Mouse (Mus musculus): ENCODE results near the gene Rhoh. TPM values are rescaled to one million over a fixed set of nuclear protein-coding genes. Genes with fewer than 3 reads are reported as not detected.
A peak's percentile ranks its signal among the peaks of the same experiment; 100 is the strongest.

The Rhoh gene
- polyA plus RNA-seq, 1 experiment from 2014 or later: 0.74 TPM

DNA sequence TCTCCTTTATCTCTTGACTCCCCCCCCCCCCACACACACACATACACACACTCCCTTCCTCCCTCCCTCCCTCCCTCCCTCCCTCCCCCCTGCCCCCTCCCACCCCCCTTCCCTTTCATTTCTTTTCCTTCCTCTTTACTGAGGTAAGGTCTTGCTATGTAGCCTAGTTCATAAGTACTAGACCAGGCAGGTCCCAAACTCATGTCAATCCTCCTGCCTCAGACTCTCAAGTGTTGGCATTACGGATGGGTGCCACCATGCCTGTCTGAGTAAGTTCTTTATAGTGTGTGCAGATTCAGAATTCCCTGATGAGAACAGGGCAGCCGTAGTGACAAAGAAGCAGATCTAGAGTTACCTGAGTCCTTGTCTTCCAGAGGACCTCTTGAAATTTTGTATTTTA lies 20.2 kb downstream of the Rhoh start:
- H3K27ac ChIP-seq (replicated peaks in 1 of 2; ENCODE audit: control insufficient read depth in 1 of 2, insufficient read depth in 1 of 2, low read depth in 2 of 2, low read length in 2 of 2): no peak overlapping the region
- WGBS: 92% methylated on average over 2 of the region's 2 CpGs
- peaks cover 0 to 2% of the 10 kb centered on the region in 2 experiments; a peak in 1 of 4 replicates for H3K4me1 ChIP-seq (ENCODE audit: control insufficient read depth in 2 of 2, insufficient read depth in 2 of 2, low read length in 2 of 2)
- H3K27me3 ChIP-seq (ENCODE audit: control insufficient read depth, insufficient read depth, low read length): no peaks in the 10 kb centered on the region
- H3K4me2 ChIP-seq (ENCODE audit: low read length): no peak overlapping the region
- no peaks in the 10 kb centered on the region for H3K9me3 ChIP-seq (ENCODE audit: control insufficient read depth, low read length)
- no peak for ATAC-seq (ENCODE audit: insufficient number of reproducible peaks, insufficient read depth, low FRiP score, low read depth)
- H3K9ac ChIP-seq (ENCODE audit: low read length): no peak overlapping the region
- no peak overlapping the region for H3K4me3 ChIP-seq (ENCODE audit: control insufficient read depth in 1 of 2, insufficient read depth in 1 of 2, low read depth in 1 of 2, low read length in 2 of 2)
- no peaks in the 10 kb centered on the region for H3K36me3 ChIP-seq (ENCODE audit: control insufficient read depth, insufficient read depth, low read length)

DNA sequence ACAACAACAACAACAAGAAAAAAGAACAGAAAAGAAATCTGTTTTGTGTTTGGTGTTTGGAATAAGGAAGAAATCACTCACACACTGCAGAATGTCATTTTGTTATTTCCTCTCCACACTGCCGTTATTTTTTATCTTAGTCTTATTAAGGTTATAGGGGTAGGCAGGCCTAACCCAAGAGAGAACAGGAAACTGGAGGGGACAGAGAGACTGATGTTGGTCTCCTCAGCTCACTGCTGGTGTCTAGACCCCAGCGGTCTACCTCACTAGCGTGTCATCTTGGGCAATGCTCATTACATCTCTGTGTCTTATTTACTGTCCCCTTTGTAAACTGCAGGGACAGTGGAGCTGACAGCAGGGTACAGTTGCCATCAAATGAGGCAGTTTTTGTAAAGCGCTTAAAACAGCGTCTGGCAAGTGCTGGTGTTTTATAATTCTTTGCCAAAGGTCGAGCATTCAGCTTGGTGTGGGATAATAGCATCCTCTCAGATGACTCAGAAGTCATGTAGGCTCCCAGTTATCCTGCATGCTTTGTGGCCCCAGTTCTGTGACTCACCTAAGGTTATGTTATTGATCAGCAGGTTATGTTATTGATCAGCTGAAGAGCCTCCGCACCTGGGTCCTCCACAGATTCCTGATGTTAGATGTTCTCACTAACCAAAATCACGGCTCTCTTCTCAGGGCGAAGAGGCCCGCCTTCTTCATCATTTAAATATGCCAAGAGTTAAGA lies 21.6 kb downstream of the Rhoh start:
- Histone ChIP-seq H3K4me3 (ENCODE audit: control insufficient read depth in 1 of 2, insufficient read depth in 1 of 2, low read depth in 1 of 2, low read length in 2 of 2) (no peak overlapping the region), H3K27ac (replicated peaks in 1 of 2; ENCODE audit: control insufficient read depth in 1 of 2, insufficient read depth in 1 of 2, low read depth in 2 of 2, low read length in 2 of 2) (no peak overlapping the region), H3K9ac (ENCODE audit: low read length) (no peak overlapping the region), H3K4me2 (ENCODE audit: low read length) (no peak overlapping the region), H3K27me3 (ENCODE audit: control insufficient read depth, insufficient read depth, low read length) (no peaks in the 10 kb centered on the region), H3K9me3 (ENCODE audit: control insufficient read depth, low read length) (no peaks in the 10 kb centered on the region), H3K36me3 (ENCODE audit: control insufficient read depth, insufficient read depth, low read length) (no peaks in the 10 kb centered on the region), H3K4me1 (ENCODE audit: control insufficient read depth in 2 of 2, insufficient read depth in 2 of 2, low read length in 2 of 2) (peaks cover 0 to 2% of the 10 kb centered on the region in 2 experiments; a peak in 1 of 4 replicates)
- no peak for ATAC-seq (ENCODE audit: insufficient number of reproducible peaks, insufficient read depth, low FRiP score, low read depth)
- 87% methylated on average over 10 of the region's 10 CpGs for WGBS

DNA sequence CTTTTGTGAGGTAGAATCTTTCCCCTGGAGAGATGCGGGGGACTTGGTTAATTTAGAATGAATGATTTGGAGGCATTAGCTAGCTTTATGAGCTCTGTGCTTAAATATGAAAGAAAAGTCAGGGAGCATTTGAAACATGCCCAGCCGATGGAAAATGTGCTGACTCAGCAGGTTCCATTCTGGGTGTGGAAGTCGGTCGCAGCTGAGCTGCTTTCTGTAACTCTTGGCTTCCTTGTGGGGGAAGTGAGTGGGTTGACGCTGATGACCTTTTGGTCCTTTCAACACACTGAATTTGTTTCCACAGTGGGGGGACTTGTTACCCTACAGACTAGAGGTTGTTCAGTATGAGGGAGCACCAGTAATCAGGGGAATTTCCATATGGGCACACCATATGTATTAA lies 22.3 kb downstream of the Rhoh start:
- Histone ChIP-seq H3K36me3 (ENCODE audit: control insufficient read depth, insufficient read depth, low read length) (no peaks in the 10 kb centered on the region), H3K27ac (replicated peaks in 1 of 2; ENCODE audit: control insufficient read depth in 1 of 2, insufficient read depth in 1 of 2, low read depth in 2 of 2, low read length in 2 of 2) (no peak overlapping the region), H3K4me2 (ENCODE audit: low read length) (no peak overlapping the region), H3K4me1 (ENCODE audit: control insufficient read depth in 2 of 2, insufficient read depth in 2 of 2, low read length in 2 of 2) (peaks cover 0 to 2% of the 10 kb centered on the region in 2 experiments; a peak in 1 of 4 replicates), H3K9me3 (ENCODE audit: control insufficient read depth, low read length) (no peaks in the 10 kb centered on the region), H3K9ac (ENCODE audit: low read length) (no peak overlapping the region), H3K27me3 (ENCODE audit: control insufficient read depth, insufficient read depth, low read length) (no peaks in the 10 kb centered on the region), H3K4me3 (ENCODE audit: control insufficient read depth in 1 of 2, insufficient read depth in 1 of 2, low read depth in 1 of 2, low read length in 2 of 2) (no peak overlapping the region)
- WGBS: 45% methylated on average over 5 of the region's 5 CpGs
- no peak for ATAC-seq (ENCODE audit: insufficient number of reproducible peaks, insufficient read depth, low FRiP score, low read depth)

DNA sequence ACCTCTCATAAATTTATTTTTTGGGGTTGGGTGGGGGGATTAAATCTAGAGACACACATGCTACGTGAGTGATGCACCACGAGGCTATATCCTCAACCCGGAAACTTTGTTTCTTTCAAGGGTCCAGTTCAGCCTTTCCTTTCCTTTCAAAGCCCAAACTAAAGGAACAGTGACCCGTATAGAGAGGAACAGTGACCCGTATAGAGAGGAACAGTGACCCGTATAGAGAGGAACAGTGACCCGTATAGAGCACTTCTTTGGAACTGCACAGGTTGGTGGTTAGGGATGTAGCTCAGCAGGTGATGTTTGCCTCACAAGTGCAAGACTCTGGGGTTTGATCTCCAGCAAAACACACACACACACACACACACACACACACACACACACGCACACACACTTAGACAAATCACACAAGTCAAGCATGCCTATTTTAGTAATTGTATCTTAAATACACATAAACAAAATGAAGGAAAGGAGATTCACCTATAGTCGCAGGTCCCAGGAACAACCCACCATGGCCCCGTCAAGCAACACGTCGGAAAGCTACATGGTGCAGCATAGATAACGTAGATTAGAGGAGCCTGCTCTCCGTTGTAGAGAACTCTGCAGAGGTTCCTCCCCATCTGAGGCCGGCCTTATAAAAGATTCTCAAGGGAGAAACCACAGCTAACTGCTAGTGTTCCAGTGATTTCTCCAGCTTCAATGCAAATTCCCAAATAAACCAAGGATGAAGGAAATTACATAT lies 24.9 kb downstream of the Rhoh start:
- H3K27ac ChIP-seq (replicated peaks in 1 of 2; ENCODE audit: control insufficient read depth in 1 of 2, insufficient read depth in 1 of 2, low read depth in 2 of 2, low read length in 2 of 2): no peak overlapping the region
- H3K9me3 ChIP-seq (ENCODE audit: control insufficient read depth, low read length): no peaks in the 10 kb centered on the region
- H3K27me3 ChIP-seq (ENCODE audit: control insufficient read depth, insufficient read depth, low read length): no peaks in the 10 kb centered on the region
- no peak for ATAC-seq (ENCODE audit: insufficient number of reproducible peaks, insufficient read depth, low FRiP score, low read depth)
- no peak overlapping the region for H3K4me2 ChIP-seq (ENCODE audit: low read length)
- no peak overlapping the region for H3K9ac ChIP-seq (ENCODE audit: low read length)
- 71% methylated on average over 15 of the region's 15 CpGs for WGBS
- H3K4me1 ChIP-seq (ENCODE audit: control insufficient read depth in 2 of 2, insufficient read depth in 2 of 2, low read length in 2 of 2): peaks cover 7 to 11% of the 10 kb centered on the region in 2 experiments; a peak in 3 of 4 replicates
- no peak overlapping the region for H3K4me3 ChIP-seq (ENCODE audit: control insufficient read depth in 1 of 2, insufficient read depth in 1 of 2, low read depth in 1 of 2, low read length in 2 of 2)
- no peaks in the 10 kb centered on the region for H3K36me3 ChIP-seq (ENCODE audit: control insufficient read depth, insufficient read depth, low read length)

DNA sequence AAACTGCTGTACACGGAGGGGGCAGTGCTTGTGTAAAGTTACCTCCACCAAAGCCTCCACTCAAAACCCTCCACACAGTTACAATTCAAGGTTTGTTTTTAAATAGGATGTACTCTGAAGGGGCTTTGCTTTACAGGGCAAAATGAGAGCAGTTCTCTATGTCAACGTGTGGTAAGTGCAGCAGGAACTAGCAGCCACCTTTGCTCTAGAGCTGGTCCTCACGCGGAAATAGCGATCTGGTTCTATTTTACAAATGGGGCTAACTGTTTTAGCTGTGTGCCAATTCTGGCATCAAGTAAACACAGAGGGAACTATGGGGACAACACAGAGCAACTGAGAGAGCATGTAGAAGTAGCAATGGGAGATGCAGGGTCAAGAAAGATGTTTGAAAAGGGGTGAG lies 27.1 kb downstream of the Rhoh start:
- Histone ChIP-seq H3K4me1 (ENCODE audit: control insufficient read depth in 2 of 2, insufficient read depth in 2 of 2, low read length in 2 of 2) (peaks cover 7 to 11% of the 10 kb centered on the region in 2 experiments; a peak in 3 of 4 replicates), H3K4me3 (ENCODE audit: control insufficient read depth in 1 of 2, insufficient read depth in 1 of 2, low read depth in 1 of 2, low read length in 2 of 2) (no peak overlapping the region), H3K36me3 (ENCODE audit: control insufficient read depth, insufficient read depth, low read length) (no peaks in the 10 kb centered on the region), H3K9me3 (ENCODE audit: control insufficient read depth, low read length) (no peaks in the 10 kb centered on the region), H3K4me2 (ENCODE audit: low read length) (no peak overlapping the region), H3K27ac (replicated peaks in 1 of 2; ENCODE audit: control insufficient read depth in 1 of 2, insufficient read depth in 1 of 2, low read depth in 2 of 2, low read length in 2 of 2) (no peak overlapping the region), H3K9ac (ENCODE audit: low read length) (no peak overlapping the region), H3K27me3 (ENCODE audit: control insufficient read depth, insufficient read depth, low read length) (no peaks in the 10 kb centered on the region)
- 85% methylated on average over 5 of the region's 5 CpGs for WGBS
- no peak for ATAC-seq (ENCODE audit: insufficient number of reproducible peaks, insufficient read depth, low FRiP score, low read depth)

DNA sequence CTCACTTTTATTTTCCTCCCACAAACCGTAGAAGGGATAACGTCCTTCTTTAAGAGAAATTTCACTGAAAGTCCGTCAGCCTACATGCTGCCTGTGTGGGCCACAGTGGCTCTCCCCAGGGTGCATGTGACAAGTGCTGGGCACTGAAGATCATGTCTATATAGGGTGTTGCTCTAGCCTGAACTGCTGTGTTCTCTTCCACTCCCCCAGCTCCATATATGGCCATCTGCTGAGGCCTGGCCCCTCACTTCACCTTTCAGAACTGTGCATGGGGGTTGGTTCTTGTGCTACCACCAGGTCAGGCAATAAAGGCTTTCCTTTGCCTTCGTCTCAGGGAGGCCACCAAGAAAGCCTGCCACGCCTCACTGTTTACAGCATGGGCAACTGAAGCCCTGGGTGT lies 28.0 kb downstream of the Rhoh start:
- H3K27ac ChIP-seq (replicated peaks in 1 of 2; ENCODE audit: control insufficient read depth in 1 of 2, insufficient read depth in 1 of 2, low read depth in 2 of 2, low read length in 2 of 2): peak overlapping the region; percentile 50 to 57; a peak in 2 of 4 replicates
- WGBS: 35% methylated on average over 5 of the region's 5 CpGs
- peaks cover 7 to 9% of the 10 kb centered on the region in 2 experiments; a peak in 3 of 4 replicates for H3K4me1 ChIP-seq (ENCODE audit: control insufficient read depth in 2 of 2, insufficient read depth in 2 of 2, low read length in 2 of 2)
- H3K9me3 ChIP-seq (ENCODE audit: control insufficient read depth, low read length): no peaks in the 10 kb centered on the region
- no peak overlapping the region for H3K4me3 ChIP-seq (ENCODE audit: control insufficient read depth in 1 of 2, insufficient read depth in 1 of 2, low read depth in 1 of 2, low read length in 2 of 2)
- H3K36me3 ChIP-seq (ENCODE audit: control insufficient read depth, insufficient read depth, low read length): no peaks in the 10 kb centered on the region
- H3K9ac ChIP-seq (ENCODE audit: low read length): no peak overlapping the region
- no peaks in the 10 kb centered on the region for H3K27me3 ChIP-seq (ENCODE audit: control insufficient read depth, insufficient read depth, low read length)
- H3K4me2 ChIP-seq (ENCODE audit: low read length): no peak overlapping the region
- ATAC-seq (ENCODE audit: insufficient number of reproducible peaks, insufficient read depth, low FRiP score, low read depth): peak; percentile 82

DNA sequence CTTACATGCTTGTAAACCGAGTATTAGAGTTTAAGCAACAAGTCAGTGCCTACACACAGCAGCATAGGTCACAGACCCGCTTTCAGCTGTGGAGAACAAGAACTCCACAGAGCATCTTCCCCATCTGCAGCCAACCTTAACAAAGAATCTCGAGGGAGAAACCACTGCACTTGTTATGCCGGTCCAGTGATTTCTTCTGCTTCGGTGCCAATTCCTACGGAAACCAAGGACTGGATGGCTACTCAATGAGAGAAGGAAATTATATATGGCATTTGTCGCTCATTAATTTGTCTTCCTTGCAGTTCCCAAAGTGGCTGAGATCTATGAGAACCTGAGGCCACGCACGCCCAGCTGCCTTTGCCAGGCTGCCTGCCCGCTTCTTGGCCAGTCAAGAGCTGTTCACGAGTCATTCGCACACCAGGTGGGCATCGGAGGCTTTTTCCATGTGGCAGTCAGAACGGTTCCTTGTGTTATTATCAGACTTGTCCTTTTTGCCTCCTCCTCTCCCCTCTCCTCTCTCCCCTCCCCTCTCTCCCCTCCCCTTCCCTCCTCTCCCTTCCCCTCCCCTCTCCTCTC lies 30.3 kb downstream of the Rhoh start:
- Histone ChIP-seq H3K27me3 (ENCODE audit: control insufficient read depth, insufficient read depth, low read length) (no peaks in the 10 kb centered on the region), H3K9me3 (ENCODE audit: control insufficient read depth, low read length) (no peaks in the 10 kb centered on the region), H3K4me2 (ENCODE audit: low read length) (no peak overlapping the region), H3K36me3 (ENCODE audit: control insufficient read depth, insufficient read depth, low read length) (no peaks in the 10 kb centered on the region), H3K4me3 (ENCODE audit: control insufficient read depth in 1 of 2, insufficient read depth in 1 of 2, low read depth in 1 of 2, low read length in 2 of 2) (no peak overlapping the region), H3K9ac (ENCODE audit: low read length) (no peak overlapping the region), H3K27ac (replicated peaks in 1 of 2; ENCODE audit: control insufficient read depth in 1 of 2, insufficient read depth in 1 of 2, low read depth in 2 of 2, low read length in 2 of 2) (no peak overlapping the region), H3K4me1 (ENCODE audit: control insufficient read depth in 2 of 2, insufficient read depth in 2 of 2, low read length in 2 of 2) (peaks cover 18 to 20% of the 10 kb centered on the region in 2 experiments)
- ATAC-seq (ENCODE audit: insufficient number of reproducible peaks, insufficient read depth, low FRiP score, low read depth): no peak
- 83% methylated on average over 14 of the region's 14 CpGs for WGBS

All from heart, embryonic 14.5 days (tissue).